Mouse (Mus musculus): ENCODE measurements around the gene Lgals1. TPM values are rescaled to one million over a fixed set of nuclear protein-coding genes. Genes with fewer than 3 reads are reported as not detected.

Gene Lgals1
- polyA plus RNA-seq, 1 experiment from 2014 or later: 218 TPM

- no peak overlapping the region for H3K27ac ChIP-seq (replicated peaks)
- H3K9me3 ChIP-seq (replicated peaks): no peaks in the 10 kb centered on the region
- H3K4me1 ChIP-seq: peaks cover 29% of the 10 kb centered on the region
- H3K4me2 ChIP-seq: no peak overlapping the region
- WGBS: 91% methylated on average over 4 of the region's 4 CpGs
- H3K27me3 ChIP-seq (replicated peaks): peaks cover 31% of the 10 kb centered on the region
- no peak overlapping the region for H3K4me3 ChIP-seq (replicated peaks)
- H3K36me3 ChIP-seq: peaks cover 5% of the 10 kb centered on the region
- no peak for ATAC-seq (ENCODE audit: low FRiP score)
- no peak overlapping the region for H3K9ac ChIP-seq (replicated peaks)
These were observed 29.0 kb upstream of the Lgals1 start for GRCm38 (mm10) chr15:78897488-78897887.

- Histone ChIP-seq H3K27me3 (replicated peaks) (peaks cover 31% of the 10 kb centered on the region), H3K27ac (replicated peaks) (no peak overlapping the region), H3K4me3 (replicated peaks) (no peak overlapping the region), H3K4me1 (peaks cover 32% of the 10 kb centered on the region), H3K9me3 (replicated peaks) (no peaks in the 10 kb centered on the region), H3K4me2 (no peak overlapping the region), H3K36me3 (no peaks in the 10 kb centered on the region), H3K9ac (replicated peaks) (no peak overlapping the region)
- WGBS: 50% methylated on average over 6 of the region's 6 CpGs
- ATAC-seq (ENCODE audit: low FRiP score): no peak
These were observed 28.0 kb upstream of the Lgals1 start for GRCm38 (mm10) chr15:78898507-78899001.

GRCm38 (mm10) chr15:78899409-78899739, 27.2 kb upstream of the Lgals1 start, which contains the start of gene Gm49510:
Gm49510 (plus strand) TSS chr15:78899667.
- H3K4me1 ChIP-seq: peaks cover 25% of the 10 kb centered on the region
- H3K9me3 ChIP-seq (replicated peaks): no peaks in the 10 kb centered on the region
- H3K4me3 ChIP-seq (replicated peaks): peak within 1 kb of the TSS; percentile 60
- ATAC-seq (ENCODE audit: low FRiP score): no peak
- peak within 1 kb of the TSS; percentile 95 for H3K4me2 ChIP-seq
- peak within 1 kb of the TSS; percentile 68 for H3K9ac ChIP-seq (replicated peaks)
- H3K27me3 ChIP-seq (replicated peaks): peaks cover 31% of the 10 kb centered on the region
- no peak within 1 kb of the TSS; the same call in 1 of the 2 replicates for H3K27ac ChIP-seq (replicated peaks)
- 3% methylated on average over 20 of the region's 20 CpGs for WGBS
- no peaks in the 10 kb centered on the region for H3K36me3 ChIP-seq

GRCm38 (mm10) chr15:78899740-78900584, 26.6 kb upstream of the Lgals1 start, which contains the start of gene Sh3bp1:
Sh3bp1 (plus strand) TSS chr15:78899768.
- H3K9ac ChIP-seq (replicated peaks): peak within 1 kb of the TSS; percentile 68
- peaks cover 31% of the 10 kb centered on the region for H3K27me3 ChIP-seq (replicated peaks)
- H3K4me1 ChIP-seq: peaks cover 25% of the 10 kb centered on the region
- H3K9me3 ChIP-seq (replicated peaks): no peaks in the 10 kb centered on the region
- no peak within 1 kb of the TSS; the same call in 1 of the 2 replicates for H3K27ac ChIP-seq (replicated peaks)
- H3K4me2 ChIP-seq: peak within 1 kb of the TSS; percentile 95
- H3K4me3 ChIP-seq (replicated peaks): peak within 1 kb of the TSS; percentile 60
- 2% methylated on average over 46 of the region's 47 CpGs for WGBS
- H3K36me3 ChIP-seq: no peaks in the 10 kb centered on the region
- ATAC-seq (ENCODE audit: low FRiP score): no peak

- H3K9me3 ChIP-seq (replicated peaks): no peaks in the 10 kb centered on the region
- peaks cover 31% of the 10 kb centered on the region for H3K27me3 ChIP-seq (replicated peaks)
- H3K36me3 ChIP-seq: no peaks in the 10 kb centered on the region
- H3K4me1 ChIP-seq: peaks cover 24% of the 10 kb centered on the region
- peak overlapping the region; percentile 95 for H3K4me2 ChIP-seq
- no peak for ATAC-seq (ENCODE audit: low FRiP score)
- 22% methylated on average over 18 of the region's 18 CpGs for WGBS
- peak overlapping the region; percentile 60 for H3K4me3 ChIP-seq (replicated peaks)
- no peak overlapping the region for H3K27ac ChIP-seq (replicated peaks)
- peak overlapping the region; percentile 68 for H3K9ac ChIP-seq (replicated peaks)
These were observed 25.7 kb upstream of the Lgals1 start for GRCm38 (mm10) chr15:78900585-78901421.

GRCm38 (mm10) chr15:78901422-78901789, 25.1 kb upstream of the Lgals1 start:
- no peak overlapping the region for H3K4me2 ChIP-seq
- ATAC-seq (ENCODE audit: low FRiP score): no peak
- H3K9ac ChIP-seq (replicated peaks): no peak overlapping the region
- H3K27ac ChIP-seq (replicated peaks): no peak overlapping the region
- H3K4me3 ChIP-seq (replicated peaks): no peak overlapping the region
- no peaks in the 10 kb centered on the region for H3K36me3 ChIP-seq
- H3K4me1 ChIP-seq: peaks cover 21% of the 10 kb centered on the region
- H3K27me3 ChIP-seq (replicated peaks): peaks cover 31% of the 10 kb centered on the region
- no peaks in the 10 kb centered on the region for H3K9me3 ChIP-seq (replicated peaks)
- WGBS: 43% methylated on average over 8 of the region's 8 CpGs

- peak; percentile 25; the same call in 1 of the 2 replicates for ATAC-seq (ENCODE audit: low FRiP score)
- Histone ChIP-seq H3K4me2 (no peak overlapping the region), H3K27ac (replicated peaks) (no peak overlapping the region), H3K27me3 (replicated peaks) (peaks cover 29% of the 10 kb centered on the region), H3K4me3 (replicated peaks) (no peak overlapping the region), H3K9ac (replicated peaks) (no peak overlapping the region), H3K9me3 (replicated peaks) (no peaks in the 10 kb centered on the region), H3K36me3 (no peaks in the 10 kb centered on the region), H3K4me1 (peaks cover 21% of the 10 kb centered on the region)
- 3% methylated on average over 2 of the region's 2 CpGs for WGBS
These were observed 23.3 kb upstream of the Lgals1 start for GRCm38 (mm10) chr15:78903243-78903642.

- no peak overlapping the region for H3K27ac ChIP-seq (replicated peaks)
- H3K4me2 ChIP-seq: no peak overlapping the region
- peaks cover 10% of the 10 kb centered on the region for H3K4me1 ChIP-seq
- H3K36me3 ChIP-seq: no peaks in the 10 kb centered on the region
- H3K9me3 ChIP-seq (replicated peaks): no peaks in the 10 kb centered on the region
- no peak for ATAC-seq (ENCODE audit: low FRiP score)
- 80% methylated on average over 7 of the region's 7 CpGs for WGBS
- no peaks in the 10 kb centered on the region for H3K27me3 ChIP-seq (replicated peaks)
- H3K4me3 ChIP-seq (replicated peaks): no peak overlapping the region
- H3K9ac ChIP-seq (replicated peaks): no peak overlapping the region
These were observed 18.1 kb upstream of the Lgals1 start for GRCm38 (mm10) chr15:78908399-78908798.

- H3K4me3 ChIP-seq (replicated peaks): no peak overlapping the region
- peaks cover 10% of the 10 kb centered on the region for H3K4me1 ChIP-seq
- no peak overlapping the region for H3K4me2 ChIP-seq
- no peak overlapping the region for H3K27ac ChIP-seq (replicated peaks)
- H3K9me3 ChIP-seq (replicated peaks): no peaks in the 10 kb centered on the region
- no peaks in the 10 kb centered on the region for H3K36me3 ChIP-seq
- WGBS: 88% methylated on average over 8 of the region's 8 CpGs
- no peak overlapping the region for H3K9ac ChIP-seq (replicated peaks)
- no peak for ATAC-seq (ENCODE audit: low FRiP score)
- H3K27me3 ChIP-seq (replicated peaks): no peaks in the 10 kb centered on the region
These were observed 17.5 kb upstream of the Lgals1 start for GRCm38 (mm10) chr15:78908982-78909381.

GRCm38 (mm10) chr15:78912040-78912439, 14.5 kb upstream of the Lgals1 start:
- Histone ChIP-seq H3K27ac (replicated peaks) (0 out of 2 replicates have a peak overlapping the region, but pooled peaks have one; percentile 5), H3K9me3 (replicated peaks) (no peaks in the 10 kb centered on the region), H3K36me3 (no peaks in the 10 kb centered on the region), H3K4me3 (replicated peaks) (no peak overlapping the region), H3K9ac (replicated peaks) (no peak overlapping the region), H3K4me1 (peaks cover 36% of the 10 kb centered on the region), H3K27me3 (replicated peaks) (no peaks in the 10 kb centered on the region), H3K4me2 (no peak overlapping the region)
- ATAC-seq (ENCODE audit: low FRiP score): no peak
- WGBS: 34% methylated on average over 9 of the region's 9 CpGs

- H3K36me3 ChIP-seq: peaks cover 12% of the 10 kb centered on the region
- H3K4me3 ChIP-seq (replicated peaks): peak within 1 kb of the TSS; percentile 78
- H3K9ac ChIP-seq (replicated peaks): peak within 1 kb of the TSS; percentile 80
- H3K4me2 ChIP-seq: peak within 1 kb of the TSS; percentile 88
- peak within 1 kb of the TSS; percentile 98 for H3K27ac ChIP-seq (replicated peaks)
- H3K4me1 ChIP-seq: peaks cover 49% of the 10 kb centered on the region
- H3K27me3 ChIP-seq (replicated peaks): no peaks in the 10 kb centered on the region
- no peaks in the 10 kb centered on the region for H3K9me3 ChIP-seq (replicated peaks)
- WGBS: under 1% methylated on average over 51 of the region's 51 CpGs
- peak; percentile 93 for ATAC-seq (ENCODE audit: low FRiP score)
These were observed 12.9 kb upstream of the Lgals1 start, which contains the start of gene Pdxp for GRCm38 (mm10) chr15:78913632-78914090. Pdxp (plus strand) TSS chr15:78913919.
